Mouse (Mus musculus): Measurements from ENCODE around the gene Aldh6a1. TPM values are rescaled to one million over a fixed set of nuclear protein-coding genes. Genes with fewer than 3 reads are reported as not detected.

Aldh6a1 gene
- polyA plus RNA-seq, 1 experiment from 2014 or later = 25.9 TPM

DNA sequence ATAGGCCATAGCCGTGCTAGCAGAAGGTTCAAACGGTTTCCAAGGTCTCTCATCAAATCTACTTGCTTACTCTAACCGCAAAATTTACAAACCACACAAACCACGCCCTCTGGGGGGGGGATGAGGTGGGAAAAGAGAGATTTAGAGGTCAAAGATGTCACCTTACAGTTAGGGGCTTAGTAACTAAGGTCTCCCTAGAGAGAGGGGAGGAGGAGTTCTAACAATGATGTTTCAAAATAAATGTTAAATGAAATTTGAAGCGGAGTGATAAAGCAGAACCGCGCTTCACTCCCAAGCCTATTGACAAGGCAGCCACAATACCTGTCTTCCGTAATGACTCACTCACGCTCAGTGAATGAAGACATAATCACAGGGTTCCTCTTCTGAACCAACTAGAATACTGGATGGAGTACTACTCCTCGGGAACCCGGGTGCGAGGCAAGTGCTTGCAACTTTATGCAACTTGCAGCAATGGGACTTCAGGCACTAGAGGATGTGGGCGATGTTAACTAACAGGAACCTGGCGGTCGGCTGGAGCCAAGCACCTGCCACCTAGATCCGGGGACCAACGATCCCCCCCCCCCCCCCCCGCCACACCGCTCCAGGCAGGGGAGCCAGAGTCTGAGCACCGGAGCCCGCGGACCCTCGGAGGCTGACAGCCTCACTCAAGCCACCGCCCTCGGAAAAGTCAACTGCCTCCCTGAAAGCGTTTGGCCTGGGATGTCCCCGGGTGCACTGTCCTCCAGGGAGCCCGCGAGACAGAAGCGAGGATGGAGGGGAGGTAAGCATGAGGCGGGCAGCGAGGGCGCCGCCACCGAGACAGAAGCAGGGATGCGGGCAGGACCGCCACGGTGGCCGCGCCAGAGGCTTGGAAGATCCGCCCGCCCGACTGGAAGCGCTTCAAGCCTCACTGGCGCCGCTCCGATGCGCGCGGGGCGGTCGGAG lies 42.7 kb downstream of the Aldh6a1 start:
- peak; percentile 67 for ATAC-seq (ENCODE audit: low FRiP score, low read depth)

GRCm38 (mm10) chr12:84407259-84407658 lies 43.5 kb downstream of the Aldh6a1 start:
- WGBS = 64% methylated on average over 4 of the region's 4 CpGs
- H3K27ac ChIP-seq = no peak overlapping the region
- no peak overlapping the region for H3K9ac ChIP-seq
- H3K4me2 ChIP-seq (replicated peaks) = no peak overlapping the region
- H3K27me3 ChIP-seq (replicated peaks) = no peaks in the 10 kb centered on the region
- peaks cover 7% of the 10 kb centered on the region for H3K4me1 ChIP-seq
- no peaks in the 10 kb centered on the region for H3K9me3 ChIP-seq
- no peak for ATAC-seq (ENCODE audit: low FRiP score, low read depth)
- H3K36me3 ChIP-seq = no peaks in the 10 kb centered on the region
- no peak overlapping the region for H3K4me3 ChIP-seq

More for the DNA sequence above, 42.7 kb downstream of the Aldh6a1 start:
- peak overlapping the region; percentile 60 for H3K4me3 ChIP-seq
- WGBS = 2% methylated on average over 46 of the region's 52 CpGs
- no peaks in the 10 kb centered on the region for H3K36me3 ChIP-seq
- H3K4me2 ChIP-seq (replicated peaks) = peak overlapping the region; percentile 88
- H3K9ac ChIP-seq = peak overlapping the region; percentile 65
- H3K27ac ChIP-seq = peak overlapping the region; percentile 11
- H3K27me3 ChIP-seq (replicated peaks) = no peaks in the 10 kb centered on the region
- H3K9me3 ChIP-seq = no peaks in the 10 kb centered on the region
- H3K4me1 ChIP-seq = peaks cover 7% of the 10 kb centered on the region

DNA sequence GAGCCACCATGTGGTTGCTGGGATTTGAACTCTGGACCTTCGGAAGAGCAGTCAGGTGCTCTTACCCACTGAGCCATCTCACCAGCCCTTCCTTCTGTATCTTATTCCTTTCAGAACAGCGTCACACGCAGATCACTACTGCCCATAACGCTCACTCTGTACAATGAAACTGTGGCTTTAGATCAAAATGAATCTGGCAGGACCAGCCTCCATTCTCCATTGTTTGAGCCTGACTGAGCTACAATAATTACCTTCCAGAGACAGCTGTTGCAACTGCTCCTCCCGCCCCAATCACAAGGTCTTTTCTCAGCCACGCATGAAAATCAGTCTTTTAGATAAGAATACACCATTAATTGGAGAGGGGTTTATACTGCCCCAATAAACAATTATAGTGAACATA lies 46.3 kb downstream of the Aldh6a1 start:
- H3K9ac ChIP-seq = no peak overlapping the region
- ATAC-seq (ENCODE audit: low FRiP score, low read depth) = no peak
- 74% methylated on average over 6 of the region's 6 CpGs for WGBS
- peaks cover 7% of the 10 kb centered on the region for H3K4me1 ChIP-seq
- no peak overlapping the region for H3K4me3 ChIP-seq
- H3K36me3 ChIP-seq = no peaks in the 10 kb centered on the region
- no peaks in the 10 kb centered on the region for H3K9me3 ChIP-seq
- H3K4me2 ChIP-seq (replicated peaks) = no peak overlapping the region
- no peak overlapping the region for H3K27ac ChIP-seq
- no peaks in the 10 kb centered on the region for H3K27me3 ChIP-seq (replicated peaks)

GRCm38 (mm10) chr12:84402923-84403322 lies 47.9 kb downstream of the Aldh6a1 start:
- no peaks in the 10 kb centered on the region for H3K27me3 ChIP-seq (replicated peaks)
- no peak for ATAC-seq (ENCODE audit: low FRiP score, low read depth)
- H3K27ac ChIP-seq = no peak overlapping the region
- no peak overlapping the region for H3K9ac ChIP-seq
- WGBS = 80% methylated on average over 9 of the region's 9 CpGs
- H3K4me3 ChIP-seq = no peak overlapping the region
- no peaks in the 10 kb centered on the region for H3K36me3 ChIP-seq
- H3K4me2 ChIP-seq (replicated peaks) = no peak overlapping the region
- H3K4me1 ChIP-seq = peaks cover 3% of the 10 kb centered on the region
- no peaks in the 10 kb centered on the region for H3K9me3 ChIP-seq

- no peaks in the 10 kb centered on the region for H3K36me3 ChIP-seq
- H3K27ac ChIP-seq = no peak overlapping the region
- no peak overlapping the region for H3K4me2 ChIP-seq (replicated peaks)
- ATAC-seq (ENCODE audit: low FRiP score, low read depth) = no peak
- no peak overlapping the region for H3K9ac ChIP-seq
- 72% methylated on average over 3 of the region's 3 CpGs for WGBS
- H3K27me3 ChIP-seq (replicated peaks) = no peaks in the 10 kb centered on the region
- H3K9me3 ChIP-seq = no peaks in the 10 kb centered on the region
- H3K4me1 ChIP-seq = no peaks in the 10 kb centered on the region
- no peak overlapping the region for H3K4me3 ChIP-seq
Observed at GRCm38 (mm10) chr12:84400653-84401052, 50.2 kb downstream of the Aldh6a1 start.

DNA sequence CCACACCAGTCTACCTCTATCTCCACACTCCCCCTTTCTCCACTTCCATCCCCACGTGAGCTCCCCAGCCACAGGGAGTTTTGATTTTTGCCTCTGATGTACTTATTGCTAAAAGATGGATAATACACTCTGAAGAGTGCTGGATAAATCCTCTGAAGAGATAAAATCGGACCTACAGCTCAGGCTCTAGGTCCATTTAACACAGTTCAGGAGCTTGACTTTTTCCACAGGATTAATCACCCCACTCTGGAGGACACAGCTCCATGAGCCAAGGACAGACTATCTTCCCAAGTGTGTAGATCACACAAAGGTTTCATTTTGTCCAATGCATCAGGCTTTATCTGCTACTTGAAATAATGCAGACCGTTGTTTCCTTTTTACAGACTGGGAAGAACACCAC lies 50.7 kb downstream of the Aldh6a1 start:
- WGBS = 85% methylated on average over 3 of the region's 3 CpGs

GRCm38 (mm10) chr12:84399663-84400062 lies 51.1 kb downstream of the Aldh6a1 start:
- H3K27ac ChIP-seq = no peak overlapping the region
- no peak for ATAC-seq (ENCODE audit: low FRiP score, low read depth)

More for the DNA sequence above, 50.7 kb downstream of the Aldh6a1 start:
- no peaks in the 10 kb centered on the region for H3K27me3 ChIP-seq (replicated peaks)
- ATAC-seq (ENCODE audit: low FRiP score, low read depth) = no peak
- H3K4me3 ChIP-seq = no peak overlapping the region
- H3K9me3 ChIP-seq = no peaks in the 10 kb centered on the region
- H3K36me3 ChIP-seq = no peaks in the 10 kb centered on the region
- H3K9ac ChIP-seq = no peak overlapping the region
- H3K4me1 ChIP-seq = no peaks in the 10 kb centered on the region
- H3K4me2 ChIP-seq (replicated peaks) = no peak overlapping the region
- H3K27ac ChIP-seq = no peak overlapping the region

DNA sequence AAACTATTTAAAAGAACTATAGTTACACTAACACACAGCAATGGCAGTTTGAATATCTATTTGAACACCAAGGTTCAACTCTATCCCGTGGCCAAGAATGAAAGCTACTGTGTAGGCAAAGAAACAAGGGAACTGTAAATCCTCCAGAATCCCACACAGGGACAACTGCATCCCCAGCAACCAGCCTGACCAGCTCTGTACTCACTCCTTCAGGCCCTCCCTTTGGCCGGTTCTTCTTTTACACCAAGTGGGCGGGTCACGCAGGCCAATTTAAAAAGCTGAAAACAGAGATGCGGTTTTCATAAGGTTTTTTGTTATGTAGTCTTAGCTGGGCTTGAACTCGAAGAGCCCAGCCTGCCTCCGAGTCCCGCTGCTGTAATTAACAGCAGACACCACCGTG lies 51.7 kb downstream of the Aldh6a1 start:
- H3K9ac ChIP-seq = no peak overlapping the region
- no peak overlapping the region for H3K4me3 ChIP-seq
- no peaks in the 10 kb centered on the region for H3K27me3 ChIP-seq (replicated peaks)
- no peak overlapping the region for H3K27ac ChIP-seq
- ATAC-seq (ENCODE audit: low FRiP score, low read depth) = no peak
- whole genome bisulfite sequencing = 81% methylated on average over 9 of the region's 9 CpGs
- no peaks in the 10 kb centered on the region for H3K36me3 ChIP-seq
- no peaks in the 10 kb centered on the region for H3K4me1 ChIP-seq
- H3K4me2 ChIP-seq (replicated peaks) = no peak overlapping the region
- no peaks in the 10 kb centered on the region for H3K9me3 ChIP-seq

More at GRCm38 (mm10) chr12:84399663-84400062, 51.1 kb downstream of the Aldh6a1 start:
- no peaks in the 10 kb centered on the region for H3K4me1 ChIP-seq
- H3K27me3 ChIP-seq (replicated peaks) = no peaks in the 10 kb centered on the region
- H3K9me3 ChIP-seq = no peaks in the 10 kb centered on the region
- H3K4me3 ChIP-seq = no peak overlapping the region
- H3K36me3 ChIP-seq = no peaks in the 10 kb centered on the region
- no peak overlapping the region for H3K4me2 ChIP-seq (replicated peaks)
- WGBS = 82% methylated on average over 9 of the region's 9 CpGs
- no peak overlapping the region for H3K9ac ChIP-seq

- ATAC-seq (ENCODE audit: low FRiP score, low read depth) = no peak
- Histone ChIP-seq H3K27me3 (replicated peaks) (no peaks in the 10 kb centered on the region), H3K4me2 (replicated peaks) (no peak overlapping the region), H3K36me3 (no peaks in the 10 kb centered on the region), H3K27ac (no peak overlapping the region), H3K9me3 (no peaks in the 10 kb centered on the region), H3K4me3 (no peak overlapping the region), H3K9ac (no peak overlapping the region), H3K4me1 (no peaks in the 10 kb centered on the region)
- 85% methylated on average over 5 of the region's 5 CpGs for WGBS
Observed at GRCm38 (mm10) chr12:84398629-84399028, 52.2 kb downstream of the Aldh6a1 start.

- H3K9ac ChIP-seq = no peak overlapping the region
Observed at GRCm38 (mm10) chr12:84397685-84398084, 53.1 kb downstream of the Aldh6a1 start.

DNA sequence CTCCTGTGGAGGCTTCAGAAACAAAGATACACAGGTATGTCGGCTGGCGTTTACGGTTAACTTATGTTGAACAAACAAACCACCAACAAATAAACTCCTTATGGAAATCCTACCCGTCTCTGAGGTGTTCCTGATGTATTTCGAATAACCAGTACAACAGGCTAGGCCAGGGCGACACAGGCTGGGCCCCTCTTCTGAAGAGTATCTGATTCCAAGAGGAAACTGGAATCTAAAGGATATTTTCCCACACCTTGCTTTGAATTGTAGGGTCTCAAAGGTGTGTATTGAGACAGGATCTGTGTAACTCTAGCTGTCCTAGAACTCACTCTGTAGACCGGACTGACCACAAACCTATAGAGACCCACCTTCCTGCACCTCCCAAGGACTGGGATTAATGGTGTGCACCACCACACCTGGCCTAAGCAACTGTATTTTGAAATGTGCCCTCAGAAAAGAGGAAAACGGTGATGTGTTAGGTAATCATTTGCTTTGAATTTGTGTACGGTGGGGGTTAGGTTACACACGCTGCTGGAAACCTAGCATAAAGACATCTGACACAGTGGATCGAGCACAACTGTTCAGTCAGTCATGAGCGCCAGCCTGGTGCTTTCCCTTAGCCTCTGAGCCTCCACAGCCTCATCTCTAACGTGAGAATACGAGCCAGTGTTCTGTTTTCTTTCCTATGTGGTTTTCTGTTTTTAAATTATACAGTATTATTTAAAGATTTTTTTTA lies 53.7 kb downstream of the Aldh6a1 start:
- Histone ChIP-seq H3K4me2 (replicated peaks) (no peak overlapping the region), H3K36me3 (no peaks in the 10 kb centered on the region), H3K9ac (no peak overlapping the region), H3K9me3 (no peaks in the 10 kb centered on the region), H3K4me3 (no peak overlapping the region), H3K4me1 (no peaks in the 10 kb centered on the region), H3K27ac (no peak overlapping the region), H3K27me3 (replicated peaks) (no peaks in the 10 kb centered on the region)
- no peak for ATAC-seq (ENCODE audit: low FRiP score, low read depth)
- 92% methylated on average over 14 of the region's 14 CpGs for WGBS

More at GRCm38 (mm10) chr12:84397685-84398084, 53.1 kb downstream of the Aldh6a1 start:
- H3K4me3 ChIP-seq = no peak overlapping the region
- no peaks in the 10 kb centered on the region for H3K4me1 ChIP-seq
- H3K9me3 ChIP-seq = no peaks in the 10 kb centered on the region
- H3K27ac ChIP-seq = no peak overlapping the region
- ATAC-seq (ENCODE audit: low FRiP score, low read depth) = no peak
- no peak overlapping the region for H3K4me2 ChIP-seq (replicated peaks)
- H3K27me3 ChIP-seq (replicated peaks) = no peaks in the 10 kb centered on the region
- no peaks in the 10 kb centered on the region for H3K36me3 ChIP-seq

- ATAC-seq (ENCODE audit: low FRiP score, low read depth) = no peak
- WGBS = 87% methylated on average over 5 of the region's 5 CpGs
- H3K27ac ChIP-seq = no peak overlapping the region
- no peak overlapping the region for H3K4me3 ChIP-seq
- H3K9me3 ChIP-seq = no peaks in the 10 kb centered on the region
- H3K4me2 ChIP-seq (replicated peaks) = no peak overlapping the region
- no peak overlapping the region for H3K9ac ChIP-seq
- no peaks in the 10 kb centered on the region for H3K27me3 ChIP-seq (replicated peaks)
- no peaks in the 10 kb centered on the region for H3K36me3 ChIP-seq
- H3K4me1 ChIP-seq = no peaks in the 10 kb centered on the region
Observed at GRCm38 (mm10) chr12:84393847-84394246, 57.0 kb downstream of the Aldh6a1 start.

Measured in neural tube, embryonic 12.5 days (tissue).